Mouse (Mus musculus) thymus, adult 2 months (tissue): ENCODE measurements at regions not wholly inside any gene's neighbourhood (a gene's known extent, or its start where the extent isn't known, plus 50 kb on each side); places are given as distances from the start of the nearest gene placed in this dataset.

Experiments
- DNase-seq: peaks from one replicate; pipeline ENCODE4 v3.0.0; 2021
- H3K27ac ChIP-seq: fragments of 200-500 bp; 2 replicates; pipeline ENCODE4 v1.5.1; 2012; ENCODE audit warnings: low read length, control low read depth; ENCODE audit not compliant: control insufficient read depth, insufficient read depth
- H3K27me3 ChIP-seq: fragments of 200-500 bp; 2 replicates; pipeline ENCODE4 v1.6.1; 2012; ENCODE audit warnings: mild to moderate bottlenecking, low read length, moderate library complexity, mixed read lengths; ENCODE audit not compliant: control insufficient read depth, insufficient read depth
- H3K36me3 ChIP-seq: fragments of 200-500 bp; 2 replicates; pipeline ENCODE4 v1.6.1; 2012; ENCODE audit warnings: mild to moderate bottlenecking, low read length, moderate library complexity; ENCODE audit not compliant: control insufficient read depth, insufficient read depth
- H3K4me1 ChIP-seq: fragments of 200-500 bp; replicated peaks from 2 replicates; pipeline ENCODE4 v1.6.1; 2012; ENCODE audit warnings: low read length; ENCODE audit not compliant: control insufficient read depth, insufficient read depth
- H3K4me3 ChIP-seq: fragments of 200-500 bp; 2 replicates; pipeline ENCODE4 v1.5.1; 2012; ENCODE audit warnings: mild to moderate bottlenecking, low read length, control low read depth, moderate library complexity; ENCODE audit not compliant: control insufficient read depth, insufficient read depth
- CTCF ChIP-seq: fragments of 200-500 bp; IDR thresholded peaks from 2 replicates; pipeline ENCODE4 v1.5.1; 2012; ENCODE audit warnings: mild to moderate bottlenecking, control low read depth, low read length, moderate library complexity, borderline replicate concordance; ENCODE audit not compliant: control insufficient read depth, poor library complexity, insufficient read depth; ENCODE audit errors: extremely low read depth
- POLR2A ChIP-seq: fragments of 200-500 bp; IDR thresholded peaks from 2 replicates; pipeline ENCODE4 v1.6.1; 2012; ENCODE audit warnings: mild to moderate bottlenecking, low read length, control low read depth, moderate library complexity; ENCODE audit not compliant: control insufficient read depth, poor library complexity, insufficient read depth; ENCODE audit errors: extremely low read depth
- WGBS: fragments of 180-500 bp; shearing (Covaris S2); methylation state at CpG from one replicate; pipeline ENCODE4 v1.1.7; 2018; 5-methylcytosine and 5-hydroxymethylcytosine counted together

DNA sequence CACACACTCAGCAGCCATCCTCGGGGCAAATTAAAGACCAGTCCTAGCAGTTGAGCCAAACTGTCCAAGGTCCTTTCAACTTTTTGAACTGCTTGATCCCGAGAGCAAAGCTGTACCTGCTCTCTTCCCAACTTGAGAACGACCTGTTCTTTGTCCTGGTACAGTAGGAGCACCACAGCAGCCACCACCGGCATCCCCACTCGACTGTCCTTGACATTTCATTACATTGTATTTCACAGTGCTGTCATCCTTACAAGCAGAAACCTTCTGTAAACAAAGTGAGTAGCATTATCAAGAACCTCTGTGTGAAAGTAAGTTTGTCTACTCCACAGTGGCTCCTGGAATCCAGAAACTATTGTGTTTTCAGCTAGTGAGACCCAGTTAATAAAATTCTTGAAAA is 240.2 kb upstream of the Zfp462 start:
- H3K4me1 ChIP-seq = no peaks in the 10 kb centered on the region
- no peak overlapping the region for H3K4me3 ChIP-seq
- no peak overlapping the region for H3K27ac ChIP-seq
- H3K36me3 ChIP-seq = no peaks in the 10 kb centered on the region
- WGBS = 92% methylated on average over 5 of the region's 5 CpGs
- no peaks in the 10 kb centered on the region for H3K27me3 ChIP-seq
- no peak for DNase-seq
- no peak for TF ChIP-seq POLR2A
- TF ChIP-seq CTCF = no peak

- TF ChIP-seq CTCF = no peak
- no peak for TF ChIP-seq POLR2A
- no peak overlapping the region for H3K4me3 ChIP-seq
- H3K27ac ChIP-seq = no peak overlapping the region
- no peaks in the 10 kb centered on the region for H3K4me1 ChIP-seq
- DNase-seq = no peak
- H3K27me3 ChIP-seq = no peaks in the 10 kb centered on the region
- H3K36me3 ChIP-seq = no peaks in the 10 kb centered on the region
Observed at GRCm38 (mm10) chr4:54709751-54710150, 235.1 kb upstream of the Zfp462 start.

DNA sequence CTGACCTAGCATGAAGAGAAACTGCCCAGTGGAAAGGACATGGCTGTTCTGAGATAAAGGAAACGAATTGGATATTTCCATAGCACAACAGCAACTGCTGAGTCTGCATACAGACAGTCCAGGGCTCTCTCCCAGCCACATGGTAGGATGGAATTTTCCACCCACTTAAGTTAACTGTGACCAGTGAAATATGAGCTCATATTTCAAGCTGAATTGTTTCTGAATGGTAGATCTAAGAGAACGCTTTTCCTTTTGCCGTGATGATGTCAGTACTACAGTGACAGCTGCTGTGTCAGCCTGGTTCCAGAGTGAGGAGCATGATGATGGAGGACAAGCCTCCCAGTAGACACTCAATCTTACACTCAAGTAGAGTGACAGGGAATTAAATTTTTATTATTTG is 231.9 kb upstream of the Zfp462 start:
- no peak overlapping the region for H3K4me3 ChIP-seq
- no peaks in the 10 kb centered on the region for H3K27me3 ChIP-seq
- no peak for DNase-seq
- no peaks in the 10 kb centered on the region for H3K36me3 ChIP-seq
- H3K4me1 ChIP-seq = no peaks in the 10 kb centered on the region
- H3K27ac ChIP-seq = no peak overlapping the region
- 76% methylated on average over 3 of the region's 3 CpGs for WGBS
- TF ChIP-seq CTCF = no peak
- TF ChIP-seq POLR2A = no peak

GRCm38 (mm10) chr4:54714612-54715342 is 230.1 kb upstream of the Zfp462 start:
- no peak overlapping the region for H3K27ac ChIP-seq
- TF ChIP-seq POLR2A = no peak
- no peak for TF ChIP-seq CTCF
- no peak for DNase-seq
- no peak overlapping the region for H3K4me3 ChIP-seq
- WGBS = 8% methylated on average over 9 of the region's 9 CpGs
- H3K36me3 ChIP-seq = no peaks in the 10 kb centered on the region
- H3K27me3 ChIP-seq = no peaks in the 10 kb centered on the region
- no peaks in the 10 kb centered on the region for H3K4me1 ChIP-seq

DNA sequence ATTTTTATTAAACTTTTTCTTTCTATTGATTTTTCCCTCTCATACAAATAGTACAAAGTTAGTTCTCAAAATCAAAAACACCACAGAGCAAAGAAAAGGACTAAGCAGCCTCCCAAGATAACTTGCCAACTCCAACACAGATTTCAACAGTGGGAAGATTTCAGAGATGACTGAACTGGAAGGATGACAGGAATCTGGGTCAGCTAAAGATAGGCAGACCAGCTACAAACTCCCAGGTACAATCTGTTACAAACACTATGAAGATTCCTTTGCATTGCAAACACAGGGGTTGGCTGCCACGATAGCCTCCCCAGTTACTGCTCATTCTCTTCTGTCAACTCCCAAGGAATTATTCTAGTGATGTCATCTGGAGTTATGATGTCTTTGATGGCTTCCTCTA is 226.8 kb upstream of the Zfp462 start:
- H3K27ac ChIP-seq = no peak overlapping the region
- H3K4me3 ChIP-seq = no peak overlapping the region
- no peaks in the 10 kb centered on the region for H3K36me3 ChIP-seq
- TF ChIP-seq POLR2A = no peak
- no peak for TF ChIP-seq CTCF
- 94% methylated on average over 1 of the region's 1 CpGs for WGBS
- DNase-seq = no peak
- H3K4me1 ChIP-seq = no peaks in the 10 kb centered on the region
- no peaks in the 10 kb centered on the region for H3K27me3 ChIP-seq

GRCm38 (mm10) chr4:54739001-54739400 is 205.8 kb upstream of the Zfp462 start:
- no peak for DNase-seq
- Histone ChIP-seq H3K36me3 (no peaks in the 10 kb centered on the region), H3K27ac (no peak overlapping the region), H3K27me3 (no peaks in the 10 kb centered on the region), H3K4me3 (no peak overlapping the region), H3K4me1 (no peaks in the 10 kb centered on the region)
- 88% methylated on average over 5 of the region's 5 CpGs for WGBS
- TF ChIP-seq POLR2A = no peak
- TF ChIP-seq CTCF = no peak

DNA sequence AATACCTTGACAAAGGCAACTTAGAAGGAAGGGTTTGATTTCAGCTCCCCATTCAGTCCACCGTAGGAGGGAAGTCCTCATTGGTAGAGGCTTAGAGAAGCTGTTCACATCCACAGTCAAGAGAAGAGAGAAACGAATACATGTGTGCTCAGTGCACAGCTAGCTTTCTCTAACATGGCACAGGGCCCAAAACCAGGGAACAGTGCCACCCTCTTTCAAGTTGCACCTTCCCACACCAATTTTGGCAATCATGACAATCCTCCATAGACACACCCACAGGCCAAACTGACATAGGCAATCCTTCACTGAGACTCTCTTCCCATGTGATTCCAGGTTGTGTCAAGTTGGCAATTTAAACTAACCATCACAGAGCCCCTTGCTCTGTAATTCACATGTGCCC is 193.4 kb upstream of the Zfp462 start:
- Histone ChIP-seq H3K4me3 (no peak overlapping the region), H3K36me3 (no peaks in the 10 kb centered on the region), H3K4me1 (no peaks in the 10 kb centered on the region), H3K27ac (no peak overlapping the region), H3K27me3 (no peaks in the 10 kb centered on the region)
- TF ChIP-seq CTCF (no peak), POLR2A (no peak)
- DNase-seq = no peak
- 78% methylated on average over 2 of the region's 2 CpGs for WGBS
